Mouse (Mus musculus) heart, adult 2 months (tissue): ENCODE data around the gene Gm11172.

Experiments used
- CTCF ChIP-seq: fragments of 200-600 bp; IDR thresholded peaks from 2 replicates; pipeline ENCODE4 v1.8.1; 2022; ENCODE audit warnings: antibody characterized with exemption, mild to moderate bottlenecking, moderate library complexity
- POLR2A ChIP-seq: fragments of 200-500 bp; IDR thresholded peaks from 2 replicates; pipeline ENCODE4 v1.6.1; 2011; ENCODE audit warnings: mild to moderate bottlenecking, low read depth, low read length, control low read depth; ENCODE audit not compliant: insufficient read depth

DNA sequence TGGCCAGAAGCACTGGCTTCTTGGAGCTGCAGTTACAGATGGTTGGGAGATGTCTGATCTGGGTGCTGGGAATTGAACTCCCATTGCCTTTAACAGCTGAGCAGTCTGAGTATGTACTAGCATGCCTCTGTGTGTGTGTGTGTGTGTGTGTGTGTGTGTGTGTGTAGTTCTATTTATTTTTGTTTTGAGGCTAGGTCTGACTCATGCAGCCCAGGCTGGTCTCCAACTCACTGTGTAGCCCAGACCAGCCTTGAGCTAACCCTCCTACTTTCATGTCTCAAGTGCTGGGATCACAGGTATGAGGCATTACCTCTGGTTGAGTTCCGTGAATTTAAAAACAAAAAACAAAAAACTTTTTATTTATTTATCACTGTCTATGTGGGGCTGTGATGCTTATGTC lies 11.8 kb downstream of the Gm11172 start:
- no peak for TF ChIP-seq CTCF
- TF ChIP-seq POLR2A: no peak
